Mouse (Mus musculus) heart, adult 11 months (tissue): ENCODE results near the gene Vmn2r23.
"Not testable (repeated sequence)": the region's sequence is repeated elsewhere in the genome, so short reads cannot be mapped to it uniquely, and the experiment has no call there.

ENCODE experiments used
- DNase-seq: peaks from one replicate; pipeline ENCODE4 v3.0.0; 2022

Gene Vmn2r23

GRCm38 (mm10) chr6:123702370-123702769, at the start of gene Vmn2r23:
Gene Vmn2r23, plus strand, starts transcription at chr6:123702670.
- DNase-seq: peak; percentile 41

- DNase-seq: no peak
These were observed 45.4 kb upstream of the Vmn2r23 start for GRCm38 (mm10) chr6:123657040-123657439.

GRCm38 (mm10) chr6:123696639-123697038, 5.8 kb upstream of the Vmn2r23 start:
- DNase-seq: not testable (repeated sequence)

GRCm38 (mm10) chr6:123697213-123697612, 5.3 kb upstream of the Vmn2r23 start:
- DNase-seq: no peak

GRCm38 (mm10) chr6:123770031-123770430, 67.6 kb downstream of the Vmn2r23 start:
- no peak for DNase-seq

- DNase-seq: no peak
These were observed 76.1 kb downstream of the Vmn2r23 start, which contains the start of gene Vmn2r24 for GRCm38 (mm10) chr6:123778579-123778978. Gene Vmn2r24, plus strand, starts transcription at chr6:123778879.

- no peak for DNase-seq
These were observed 82.4 kb downstream of the Vmn2r23 start for GRCm38 (mm10) chr6:123784857-123785256.

- no peak for DNase-seq
These were observed 91.3 kb downstream of the Vmn2r23 start for GRCm38 (mm10) chr6:123793746-123794145.
